Mouse (Mus musculus) heart, postnatal 0 days (tissue): ENCODE data around the gene Wdr1.

Experiments
- CTCF ChIP-seq: IDR thresholded peaks from 2 replicates; pipeline ENCODE4 v1.5.1; 2016; ENCODE audit warnings: antibody characterized with exemption, control low read depth, low read depth
- EP300 ChIP-seq: IDR thresholded peaks from 2 replicates; pipeline ENCODE4 v1.6.1; 2016; ENCODE audit warnings: antibody characterized with exemption, low read depth

DNA sequence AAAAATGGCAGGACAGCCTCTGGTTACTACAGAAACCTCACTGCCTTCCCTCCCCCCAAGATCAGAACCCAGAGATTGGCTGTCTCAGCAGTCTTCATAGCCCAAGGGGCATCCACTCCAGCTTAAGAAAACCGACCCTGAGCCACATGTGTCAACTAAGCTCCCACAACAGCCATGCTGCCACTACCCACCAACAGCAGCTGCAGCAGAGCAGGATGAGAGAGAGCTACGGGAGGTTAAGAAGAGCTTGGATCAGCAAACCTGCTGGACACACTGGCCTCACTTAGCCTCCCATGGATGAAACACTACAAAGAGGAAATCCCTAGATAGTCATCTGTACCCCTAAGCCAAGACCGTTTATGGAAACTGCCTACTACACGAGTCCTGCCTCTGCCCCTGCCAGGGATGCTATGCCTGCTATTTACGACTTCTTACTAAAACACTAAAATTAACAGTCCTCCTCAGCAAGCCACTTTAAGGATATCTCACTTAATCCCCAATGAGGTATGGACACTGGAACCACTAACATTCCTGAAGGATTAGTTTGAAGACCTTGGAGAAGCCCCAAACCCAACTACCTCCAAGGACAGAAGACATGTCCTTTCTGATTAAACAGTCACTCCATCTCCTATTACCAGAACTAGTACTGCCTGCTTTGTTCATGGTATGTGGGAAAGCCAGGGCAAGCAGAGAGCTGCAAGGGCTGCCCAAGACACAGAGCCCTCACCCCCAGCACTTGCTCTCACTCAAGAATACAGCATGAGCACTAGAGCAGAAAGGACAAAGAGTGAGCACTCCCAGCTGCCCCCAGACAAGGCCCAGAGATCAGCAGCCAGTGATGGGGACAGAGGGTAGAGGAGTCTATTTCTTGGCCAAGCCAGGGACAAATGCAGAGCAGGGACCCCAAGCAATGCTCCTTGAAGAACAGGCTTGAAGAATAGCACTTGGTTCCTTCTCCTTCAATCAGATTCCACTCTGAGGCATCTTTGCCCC lies 18.3 kb downstream of the Wdr1 start:
- no peak for TF ChIP-seq CTCF
- no peak for TF ChIP-seq EP300
